Mouse (Mus musculus): Measurements from ENCODE around the gene Cdk1.

DNA sequence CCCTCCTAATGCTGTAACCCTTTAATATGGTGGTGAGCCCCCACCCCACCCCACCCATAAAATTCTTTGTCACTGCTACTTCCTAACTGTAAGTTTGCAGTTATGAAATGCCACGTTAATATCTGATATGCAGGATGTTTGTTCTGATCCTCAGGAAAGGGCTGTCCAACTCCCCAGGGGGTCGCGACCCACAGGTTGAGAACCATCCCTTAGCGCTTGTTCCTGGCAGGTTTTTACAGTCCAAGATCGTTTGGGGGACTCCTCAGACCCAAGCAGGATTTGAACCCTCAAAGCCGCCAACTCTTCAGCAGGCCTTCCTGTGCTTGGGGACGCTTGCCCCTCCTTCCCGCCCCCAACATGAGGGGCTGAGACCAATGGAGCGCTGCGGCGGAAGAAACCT is 16.5 kb downstream of the Cdk1 start:
- TF ChIP-seq GATA1 (IDR thresholded peaks at IDR 0.05; ENCODE audit: borderline replicate concordance, low read length) (no peak), FLI1 (IDR thresholded peaks at IDR 0.05; ENCODE audit: low read length) (no peak)

Data from megakaryocyte, embryonic 14.5 days (primary cell).